Mouse (Mus musculus) heart, adult 11 months (tissue): ENCODE results near the gene Raver1.
"Not testable (repeated sequence)": the region's sequence is repeated elsewhere in the genome, so short reads cannot be mapped to it uniquely, and the experiment has no call there.

ENCODE experiments used
- DNase-seq: peaks from one replicate; pipeline ENCODE4 v3.0.0; 2022

Gene Raver1

DNA sequence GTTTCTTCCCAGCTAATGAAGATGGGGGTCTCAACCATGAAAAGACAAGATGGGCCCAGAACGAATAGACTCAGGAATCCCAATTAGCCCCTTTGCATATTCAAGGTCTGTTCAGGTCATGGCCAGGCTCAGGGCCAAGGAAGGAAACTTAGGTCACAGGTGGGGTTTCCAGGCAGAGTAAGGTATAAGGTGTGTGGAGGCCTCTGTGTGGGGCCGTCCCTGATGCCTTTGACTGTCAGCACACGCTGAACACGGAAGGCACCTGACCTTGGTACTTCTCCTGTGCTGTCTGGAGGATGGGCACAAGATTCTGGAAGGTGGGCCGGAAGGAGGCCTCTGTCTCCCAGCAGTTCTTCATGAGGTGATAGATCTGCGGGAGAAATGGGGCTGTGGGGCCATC is 13.0 kb upstream of the Raver1 start:
- no peak for DNase-seq

DNA sequence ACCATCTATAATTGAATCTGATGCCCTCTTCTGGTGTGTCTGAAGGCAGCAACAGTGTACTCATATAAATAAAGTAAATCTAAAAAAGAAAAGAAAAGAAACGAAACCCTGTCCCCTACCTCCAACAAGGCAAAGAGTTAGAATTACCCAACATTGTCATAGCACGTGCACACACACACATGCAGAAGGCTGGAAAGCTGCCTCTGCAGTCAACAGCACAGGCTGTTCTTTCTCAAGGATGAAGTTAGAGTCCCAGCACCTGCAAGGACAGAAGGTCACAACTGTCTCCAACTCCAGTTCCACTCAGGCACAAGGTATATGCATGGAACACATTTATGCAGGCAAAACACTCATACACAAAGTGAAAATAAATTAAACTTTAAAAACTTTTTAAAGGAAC is 10.3 kb upstream of the Raver1 start:
- DNase-seq = no peak

DNA sequence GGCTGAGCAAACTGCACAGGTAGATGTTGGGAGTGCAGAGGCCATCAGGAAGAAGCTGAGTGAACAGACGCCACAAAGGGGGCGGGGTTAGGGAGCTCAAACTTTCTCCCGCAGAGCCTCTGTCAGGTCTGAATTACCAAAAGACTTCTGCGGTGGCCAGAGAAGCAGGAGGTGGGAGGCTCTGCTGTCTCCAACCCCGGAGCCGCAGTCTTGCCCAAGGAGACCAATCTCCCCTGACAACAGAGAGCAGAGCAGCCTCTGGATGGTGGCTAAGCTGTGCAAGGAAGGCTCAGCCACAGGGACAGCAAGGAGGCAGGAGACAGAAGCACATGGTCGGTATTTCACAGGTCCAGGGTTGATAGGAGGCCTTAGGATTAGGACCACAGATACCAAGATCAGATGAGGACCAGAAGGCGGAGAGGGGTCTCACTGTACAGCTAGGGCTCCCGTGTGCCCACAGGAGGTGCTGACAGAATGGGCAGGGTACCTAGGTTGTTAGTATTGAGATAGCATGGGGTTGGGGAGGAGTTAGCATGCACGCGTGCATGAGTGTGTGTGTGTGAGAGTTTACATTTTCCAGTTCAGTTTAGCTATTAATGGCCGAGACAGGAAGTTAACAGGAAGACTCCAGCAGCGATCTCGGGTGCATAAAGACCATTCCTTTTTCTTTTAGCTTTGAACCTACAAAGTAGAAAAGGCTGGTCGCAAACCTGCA is 8.8 kb upstream of the Raver1 start:
- DNase-seq = no peak

DNA sequence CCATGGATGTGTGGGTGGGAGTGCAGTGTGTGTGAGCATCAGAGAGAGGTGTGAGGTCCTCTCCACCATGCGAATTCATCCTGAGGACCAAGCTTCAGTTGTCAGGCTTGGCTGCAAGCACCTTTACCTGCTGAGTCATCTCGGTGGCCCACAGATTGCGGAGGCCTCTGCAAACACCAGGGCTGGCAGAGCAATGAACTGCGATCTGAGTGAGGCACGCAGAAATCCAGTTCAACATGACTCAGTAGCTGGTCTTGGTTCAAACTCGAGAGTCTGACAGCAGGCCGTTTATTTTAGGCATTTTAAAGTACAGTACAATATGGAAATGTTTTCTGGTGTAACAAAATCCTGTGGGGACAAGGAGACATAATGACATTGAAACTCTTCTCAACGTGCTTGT is 6.0 kb upstream of the Raver1 start:
- DNase-seq = no peak

DNA sequence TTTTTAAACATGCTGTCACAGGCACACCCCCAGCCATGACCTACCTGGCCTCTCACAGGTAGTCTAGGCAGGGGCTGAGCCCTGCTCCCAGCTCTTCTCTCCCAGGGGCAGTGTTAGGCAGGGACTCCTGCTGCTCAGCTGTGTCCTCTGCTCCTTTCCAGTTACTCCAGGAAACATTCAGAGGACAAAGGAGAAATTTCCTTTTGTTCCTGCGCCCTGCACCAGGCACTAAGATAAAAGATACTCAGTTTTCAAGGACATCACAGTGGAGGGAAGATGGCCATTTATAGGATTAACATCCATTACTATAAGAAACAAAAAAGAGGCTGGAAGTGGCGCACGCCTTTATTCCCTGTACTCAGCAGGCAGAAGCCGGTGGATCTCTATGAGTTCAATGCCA is 4.2 kb upstream of the Raver1 start:
- no peak for DNase-seq

DNA sequence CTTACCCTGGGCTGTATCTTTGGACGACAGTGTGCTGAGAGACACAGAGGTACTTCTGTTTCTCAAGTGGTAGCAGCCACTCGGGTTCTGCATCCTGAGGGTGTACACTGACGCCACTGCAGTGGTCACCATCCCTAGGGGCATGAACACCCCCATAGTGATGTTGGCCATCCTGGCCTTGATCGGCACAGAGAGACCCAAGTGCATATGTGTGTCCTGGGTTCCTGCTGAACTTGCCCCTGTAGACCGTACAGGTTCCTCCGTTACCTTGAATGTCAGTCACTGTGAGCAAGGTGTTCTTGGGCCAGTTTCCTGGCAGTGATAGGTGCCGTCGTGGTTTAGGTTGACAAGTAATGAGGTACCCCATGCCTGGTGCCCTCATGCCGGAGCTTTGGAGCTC is 1.6 kb upstream of the Raver1 start:
- peak; percentile 93 for DNase-seq

DNA sequence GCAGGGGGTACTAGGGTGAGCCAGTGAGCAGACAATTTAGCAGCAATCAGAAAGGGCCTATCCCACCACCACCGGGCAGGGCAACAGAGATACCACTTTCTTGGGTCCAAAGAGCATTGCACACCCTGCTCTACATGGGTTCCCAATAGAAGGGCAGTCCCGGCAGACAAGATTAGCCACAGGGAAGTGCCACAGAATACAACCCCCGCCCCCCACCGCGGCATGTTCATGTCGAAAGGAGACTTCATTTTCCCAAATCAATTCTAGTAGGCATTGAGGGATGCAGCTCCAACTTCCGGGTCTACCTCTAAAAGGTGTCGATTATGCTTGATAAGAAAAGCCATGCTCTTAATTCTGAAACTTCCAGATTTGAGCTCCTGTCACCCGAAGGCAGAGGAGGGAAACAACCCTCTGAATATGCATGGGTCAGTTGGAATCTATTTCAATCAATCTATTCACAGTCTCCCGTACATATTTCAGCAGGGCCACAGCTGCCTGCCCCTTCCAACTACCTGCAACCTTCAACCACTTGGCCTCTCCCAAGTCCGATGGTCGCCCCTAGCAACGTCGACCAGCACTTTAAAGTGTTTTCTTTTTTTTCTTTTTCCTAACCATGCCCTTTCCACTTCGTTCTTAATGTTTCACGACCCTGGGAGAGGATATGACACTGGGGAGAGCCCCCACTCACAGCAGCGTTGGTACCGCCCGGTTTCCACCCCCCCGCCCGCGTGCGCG is 669 bp downstream of the Raver1 start:
- no peak for DNase-seq

DNA sequence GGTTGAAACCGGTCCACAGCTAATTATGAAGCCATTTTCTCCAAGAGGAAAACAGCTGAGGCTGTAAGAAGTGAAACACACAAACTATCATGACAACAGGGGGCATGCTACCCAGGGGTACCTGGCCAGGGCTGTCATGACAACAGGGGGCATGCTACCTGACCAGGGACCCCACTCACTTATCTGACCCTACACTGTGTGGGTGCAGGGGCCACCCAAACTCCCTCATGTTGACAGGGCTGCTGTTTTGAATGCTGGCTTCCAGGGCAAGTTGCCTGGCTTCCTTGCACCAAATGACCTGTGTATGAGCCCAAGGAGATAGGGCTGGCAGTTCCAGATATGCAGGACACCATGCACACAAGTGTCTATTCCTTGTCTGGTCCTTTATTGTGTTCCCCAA is 1.3 kb downstream of the Raver1 start:
- DNase-seq = no peak

DNA sequence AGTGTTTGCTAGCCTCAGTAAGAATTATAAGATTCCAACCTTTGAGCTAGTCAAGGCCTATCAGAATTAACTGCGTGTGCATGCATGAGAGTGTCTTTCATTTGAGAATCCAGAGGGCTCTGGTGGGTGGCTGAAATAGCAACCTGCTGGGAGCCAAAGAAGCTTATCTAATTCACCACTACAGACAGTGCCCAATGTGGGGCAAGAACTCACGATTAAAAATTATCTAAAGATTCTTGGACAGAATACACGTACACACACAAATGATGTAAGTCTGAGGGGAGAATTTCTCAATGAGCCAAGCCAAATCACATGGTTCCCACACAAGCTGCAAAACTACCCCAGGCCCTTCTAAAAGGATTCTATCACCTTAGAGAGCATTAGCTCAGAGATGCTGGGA is 8.5 kb downstream of the Raver1 start:
- DNase-seq = no peak

DNA sequence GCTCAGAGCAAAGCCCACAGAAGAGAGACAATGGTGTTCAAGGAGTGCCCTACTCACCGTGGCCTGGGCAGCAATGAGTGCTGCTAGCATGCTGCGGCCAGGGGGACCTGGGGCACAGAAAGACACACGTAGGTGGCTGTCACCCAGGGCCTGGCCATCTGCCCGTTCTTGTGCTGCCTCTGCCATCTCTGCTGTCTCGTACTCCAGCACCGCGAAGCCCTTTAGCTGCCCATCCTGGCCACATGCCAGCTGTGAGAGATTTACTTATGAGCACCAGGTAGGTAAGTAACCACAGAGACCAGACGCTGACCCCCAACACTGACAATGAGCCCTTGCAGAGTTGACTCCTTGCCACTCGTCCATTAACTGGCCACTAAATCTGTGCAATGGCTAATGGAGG is 10.7 kb downstream of the Raver1 start:
- no peak for DNase-seq

DNA sequence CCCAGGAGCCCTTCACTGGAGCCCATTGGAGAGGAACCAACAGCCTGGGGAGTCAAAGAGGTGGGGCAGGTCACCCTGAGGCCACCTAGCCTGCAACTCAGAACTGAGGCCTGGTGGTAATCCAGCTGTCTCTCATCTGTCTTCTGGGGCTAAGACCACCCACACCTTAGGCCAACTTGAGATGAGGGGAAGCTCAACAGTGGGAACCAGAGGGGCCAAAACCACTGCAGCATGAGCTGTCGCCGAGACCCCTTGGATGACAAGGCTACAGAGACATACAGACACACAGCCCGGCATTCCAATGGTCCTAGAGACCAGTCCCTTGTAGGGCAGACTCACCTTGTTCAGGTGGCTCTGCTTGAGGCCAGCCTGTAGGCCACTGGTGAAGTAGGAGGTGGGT is 16.2 kb downstream of the Raver1 start:
- peak; percentile 90 for DNase-seq

DNA sequence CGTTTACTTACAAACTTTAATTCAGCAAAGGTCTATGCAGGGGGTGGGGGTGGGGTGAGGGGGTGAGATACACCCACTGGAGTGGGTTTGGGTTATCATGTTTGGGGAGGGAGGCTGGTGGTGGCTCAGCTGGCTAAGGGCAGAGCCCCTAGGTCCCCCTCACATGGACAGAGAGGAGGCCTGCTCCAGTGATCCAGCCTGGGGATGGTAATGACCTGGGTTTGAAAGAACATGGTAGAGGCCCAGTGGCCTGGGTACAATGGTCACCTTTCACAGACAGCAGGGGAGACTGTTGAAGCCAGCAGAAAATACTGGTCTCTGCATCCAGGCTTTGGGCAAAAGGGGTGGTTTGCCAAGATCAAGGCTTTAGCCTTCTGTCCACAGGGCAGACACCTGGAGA is 17.6 kb downstream of the Raver1 start:
- DNase-seq = peak; percentile 92

DNA sequence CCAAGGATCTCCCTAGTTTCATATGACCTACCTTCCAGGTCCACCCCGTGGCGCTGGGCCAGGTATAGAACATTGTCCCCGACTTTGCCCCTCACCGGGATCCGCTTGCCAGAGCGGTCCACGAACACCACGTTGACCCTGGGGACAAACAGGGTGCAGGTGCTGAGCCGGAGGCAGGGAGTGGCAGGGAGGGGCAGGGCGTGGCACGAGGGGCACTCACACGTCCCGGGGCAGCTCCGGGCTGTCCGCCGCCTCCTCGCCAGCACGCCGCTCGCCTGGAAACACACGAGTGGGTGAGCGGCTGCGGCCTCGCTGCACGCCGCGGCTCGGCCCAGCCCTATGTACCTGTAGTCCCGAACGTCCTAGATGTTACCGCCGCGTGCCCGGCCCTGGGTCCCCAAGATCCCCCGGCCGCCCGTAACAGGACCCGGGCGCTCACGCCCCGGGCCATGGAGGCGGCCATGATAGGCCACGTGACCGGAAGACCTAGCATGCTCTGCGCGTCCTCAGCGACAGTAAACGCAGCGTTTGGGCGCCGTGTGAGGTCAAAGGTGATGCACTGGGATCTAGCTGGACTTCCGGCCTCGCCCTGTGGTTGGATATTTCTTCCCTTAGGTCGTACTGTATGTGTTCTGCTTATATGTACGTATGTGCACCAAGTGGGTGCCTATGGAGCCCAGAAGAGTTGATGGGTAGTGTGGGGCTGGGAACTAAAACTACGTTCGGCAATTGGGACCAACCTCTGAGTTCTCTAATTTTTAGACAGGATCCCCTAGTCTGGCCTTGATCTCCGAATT is 18.6 kb downstream of the Raver1 start, which contains the start of the genes Gm49373 and Fdx1l:
Gm49373 (minus strand) TSS at position 53 of the 797 bp plus-strand sequence.
Fdx1l (minus strand) TSS at position 571 of the 797 bp plus-strand sequence.
- DNase-seq = peak; percentile 99

DNA sequence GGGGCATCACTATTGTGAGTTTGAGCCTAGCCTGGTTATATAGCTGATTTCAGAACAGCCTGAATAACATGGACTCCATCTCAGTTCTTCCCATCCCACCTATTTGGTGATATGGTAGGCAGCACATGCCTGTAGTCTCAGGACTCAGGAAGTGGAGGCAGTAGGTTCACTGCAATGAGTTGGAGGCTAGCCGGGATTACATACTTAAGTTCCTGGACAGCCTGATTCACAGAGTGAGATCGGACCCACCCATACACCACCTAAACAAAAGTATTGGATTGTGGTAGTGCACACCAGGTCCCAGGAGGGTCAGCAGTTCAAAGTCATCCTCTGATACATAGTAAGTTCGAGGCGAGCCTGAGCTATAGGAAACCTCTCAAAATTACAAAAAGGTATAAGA is 19.2 kb downstream of the Raver1 start:
- DNase-seq = no peak

DNA sequence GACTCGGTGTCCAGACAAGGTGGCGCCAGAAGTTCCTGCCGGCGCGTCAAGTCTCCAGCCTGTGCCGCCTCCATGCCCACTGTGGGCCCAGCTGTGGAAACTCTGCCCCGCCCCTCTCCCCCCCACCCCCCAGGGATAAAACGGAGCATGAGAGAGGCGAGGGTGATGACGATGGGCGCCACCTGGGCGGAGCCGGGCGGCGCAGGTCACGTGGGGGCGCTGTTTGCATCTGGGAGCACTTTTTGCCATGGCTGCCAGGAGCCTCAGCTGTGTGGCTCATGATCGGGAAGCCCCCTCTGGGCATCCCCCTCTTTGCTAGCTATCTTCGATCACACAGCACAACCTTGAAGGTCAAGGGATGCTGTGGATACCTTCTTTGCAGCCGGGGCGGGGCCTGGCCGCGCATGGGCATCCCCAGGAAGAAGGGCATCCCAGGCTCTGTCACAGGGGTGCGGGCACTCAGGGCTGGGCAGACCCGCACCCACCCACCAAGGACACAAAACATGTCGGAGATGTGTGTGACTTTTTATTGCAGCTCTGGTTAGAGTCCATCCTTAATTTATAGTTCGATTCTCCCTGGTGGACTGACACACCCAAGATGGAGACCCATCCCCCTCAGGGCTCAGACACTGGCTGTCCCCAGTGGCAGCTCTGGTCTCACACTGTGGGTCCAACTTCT is 24.7 kb downstream of the Raver1 start, which contains the start of gene Zglp1:
Zglp1 (minus strand) TSS at position 88 of the 679 bp plus-strand sequence.
- no peak for DNase-seq

DNA sequence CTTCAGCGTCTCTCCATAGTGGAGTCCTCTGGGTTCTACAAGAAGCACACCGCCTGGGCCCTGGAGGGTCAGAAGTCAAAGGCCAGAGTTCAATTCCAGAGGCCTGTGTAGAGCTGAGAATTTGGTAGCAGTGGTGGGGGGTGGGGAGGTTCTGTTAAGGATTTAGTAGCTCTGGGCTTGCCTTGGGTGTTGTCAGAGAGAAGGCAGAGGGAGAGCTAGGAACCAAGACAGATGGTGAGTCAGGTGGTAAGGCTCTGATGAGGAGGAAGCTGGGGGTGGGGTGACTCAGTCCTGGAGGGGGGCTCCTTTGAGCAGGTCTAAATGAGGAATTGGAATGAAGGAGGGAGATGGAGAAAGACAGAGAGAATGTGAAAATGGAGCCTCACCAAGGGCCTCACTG is 28.9 kb downstream of the Raver1 start:
- DNase-seq = no peak

DNA sequence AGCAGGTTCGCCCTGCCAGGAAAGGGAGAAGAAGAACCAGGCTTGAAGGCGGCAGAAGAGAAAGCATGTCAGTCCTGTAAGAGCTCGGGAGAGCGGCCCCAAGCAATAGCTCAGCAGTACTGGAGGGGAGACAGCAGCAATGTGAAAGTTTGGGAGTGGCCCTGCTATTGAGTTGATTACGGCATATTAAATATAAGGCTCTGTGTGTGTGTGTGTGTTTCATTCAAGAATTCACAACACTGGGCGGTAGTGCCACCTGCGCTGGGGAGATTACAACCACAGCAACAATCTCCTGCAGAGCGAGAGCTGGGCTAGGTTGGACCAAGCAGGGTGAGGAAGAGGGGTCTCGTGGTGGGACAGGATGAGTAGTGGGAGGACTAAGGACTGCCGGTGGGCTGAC is 40.2 kb downstream of the Raver1 start:
- DNase-seq = no peak

DNA sequence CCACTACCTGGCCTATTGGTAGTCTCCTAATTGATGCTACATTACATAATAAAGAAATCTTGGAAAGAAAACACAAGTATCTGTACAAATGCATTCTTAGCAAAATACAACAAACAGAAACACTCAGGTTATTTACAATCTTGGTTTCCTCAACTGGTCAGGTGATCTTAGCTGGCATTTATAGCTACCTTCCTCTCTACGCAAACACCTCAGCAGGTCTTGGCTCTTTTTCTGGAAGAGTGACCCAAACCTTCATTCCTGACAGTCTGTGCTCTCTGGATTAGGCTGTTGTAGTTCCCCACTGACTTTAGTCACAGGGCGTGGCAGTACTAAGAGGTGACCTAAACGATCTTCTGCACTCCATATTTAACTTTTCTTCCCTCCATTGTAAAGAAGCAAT is 46.6 kb downstream of the Raver1 start:
- DNase-seq = peak; percentile 4

DNA sequence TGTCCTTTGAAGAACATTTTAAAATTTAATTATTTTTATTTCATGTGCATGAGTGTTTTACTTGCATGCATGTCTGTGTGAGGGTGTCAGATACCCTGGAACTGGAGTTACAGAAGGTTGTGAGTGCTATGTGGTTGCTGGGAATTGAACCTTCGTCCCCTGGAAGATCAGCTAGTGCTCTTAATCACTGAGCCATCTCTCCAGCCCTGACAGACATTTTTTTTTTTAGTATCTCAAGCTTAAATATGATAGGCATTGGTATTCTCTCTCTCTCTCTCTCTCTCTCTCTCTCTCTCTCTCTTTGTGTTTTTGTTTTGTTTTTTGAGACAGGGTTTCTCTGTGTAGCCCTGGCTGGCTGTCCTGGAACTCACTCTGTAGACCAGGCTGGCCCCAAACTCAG is 47.0 kb downstream of the Raver1 start:
- not testable (repeated sequence) for DNase-seq

DNA sequence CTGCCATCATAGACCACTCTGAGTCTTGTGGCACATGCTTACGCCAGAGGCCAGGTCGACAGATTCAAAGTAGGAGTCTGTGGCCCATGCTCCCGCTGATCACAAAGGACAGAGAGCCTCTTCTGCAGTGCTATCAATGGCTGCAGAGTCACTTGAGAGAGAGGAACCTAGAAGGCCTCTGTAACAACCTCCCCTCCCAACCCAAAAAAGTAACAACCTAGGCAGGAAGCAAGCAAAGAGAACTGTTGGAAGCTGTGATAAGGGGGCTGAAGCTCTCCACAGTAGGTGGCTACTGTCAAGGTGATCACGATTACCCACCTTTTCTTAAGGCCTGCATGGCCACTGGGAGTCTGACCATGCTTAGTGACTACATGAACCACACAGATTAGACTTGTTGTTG is 48.2 kb downstream of the Raver1 start:
- DNase-seq = no peak

DNA sequence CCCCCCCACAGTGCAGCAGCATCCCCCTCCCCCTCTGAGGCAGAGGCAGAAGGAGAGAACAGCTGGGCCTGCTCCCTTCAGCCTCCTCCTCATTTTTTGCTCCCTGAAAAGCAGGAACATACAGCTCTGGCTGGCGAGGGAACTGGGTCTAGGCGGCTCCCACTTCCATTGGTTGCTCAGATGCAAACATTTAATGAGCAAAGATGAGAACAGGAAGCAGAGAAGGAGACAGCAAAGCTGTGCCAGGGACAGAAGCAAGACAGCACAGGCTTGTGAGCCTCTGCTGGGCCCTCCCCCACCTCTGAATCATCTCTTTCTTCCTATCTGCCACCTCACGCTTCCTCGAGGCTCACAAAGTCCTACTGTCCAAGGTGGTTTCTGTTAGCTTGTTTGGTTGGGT is 50.5 kb downstream of the Raver1 start:
- peak; percentile 55 for DNase-seq

DNA sequence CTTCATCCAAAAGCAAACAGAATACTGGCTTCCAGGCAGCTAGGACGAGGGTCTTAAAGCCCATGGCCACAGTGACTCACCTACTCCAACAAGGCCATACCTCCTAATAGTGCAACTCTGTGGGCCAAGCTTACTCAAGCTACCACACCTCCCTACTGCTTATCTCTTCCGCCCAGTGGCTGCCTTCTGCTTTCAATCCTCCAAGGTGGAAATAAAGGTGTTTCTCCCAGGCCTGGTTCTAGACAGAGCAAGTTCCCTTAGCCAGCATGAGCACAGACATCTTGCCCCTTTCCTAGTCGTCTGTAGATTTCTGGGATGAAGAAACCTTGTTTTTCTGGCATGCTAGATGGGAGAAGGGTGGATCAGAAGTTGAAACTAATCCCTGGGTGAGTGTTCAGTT is 52.0 kb downstream of the Raver1 start:
- peak; percentile 83 for DNase-seq

DNA sequence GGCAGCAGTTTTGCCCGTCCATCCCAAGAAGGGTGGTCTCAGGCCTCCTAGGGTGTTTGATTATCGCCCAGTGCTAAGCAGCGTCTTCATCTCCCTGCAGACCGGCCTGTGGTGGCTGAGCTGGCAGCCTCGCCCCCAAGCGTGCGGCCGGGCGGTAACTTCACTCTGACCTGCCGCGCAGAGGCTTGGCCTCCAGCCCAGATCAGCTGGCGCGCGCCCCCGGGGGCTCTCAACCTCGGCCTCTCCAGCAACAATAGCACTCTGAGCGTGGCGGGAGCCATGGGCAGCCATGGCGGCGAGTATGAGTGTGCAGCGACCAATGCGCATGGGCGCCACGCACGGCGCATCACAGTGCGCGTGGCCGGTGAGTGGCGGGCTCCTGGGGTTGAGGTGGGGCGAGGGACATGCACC is 54.3 kb downstream of the Raver1 start:
- DNase-seq = peak; percentile 89
